Mouse (Mus musculus): Measurements from ENCODE around the gene Rarres2. TPM values are rescaled to one million over a fixed set of nuclear protein-coding genes. Genes with fewer than 3 reads are reported as not detected.

Gene Rarres2
- polyA plus RNA-seq, 1 experiment from 2014 or later: 69.7 TPM

DNA sequence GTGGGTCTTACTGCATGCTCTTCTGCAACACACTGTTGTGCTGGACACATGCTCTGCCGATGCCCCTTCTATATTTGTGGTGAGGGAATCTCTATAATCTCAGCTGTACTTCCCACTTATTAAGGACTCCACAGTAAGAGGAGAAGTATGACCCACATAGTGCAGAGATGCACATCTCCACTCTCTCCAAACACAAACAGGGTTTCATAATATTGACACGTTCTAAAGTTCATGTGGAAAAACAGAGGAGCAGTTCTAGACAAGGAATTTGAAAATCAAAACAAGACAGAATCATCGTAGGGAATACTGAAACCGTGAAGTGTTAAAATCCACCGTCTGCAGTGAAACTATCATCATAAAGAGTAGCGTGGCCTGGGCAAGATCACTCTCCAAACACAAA is 19.3 kb upstream of the Rarres2 start:
- Histone ChIP-seq H3K4me2 (ENCODE audit: low read length) (no peak overlapping the region), H3K4me1 (replicated peaks; ENCODE audit: control insufficient read depth, insufficient read depth, low read length) (peaks cover 11% of the 10 kb centered on the region; the same call in 1 of the 2 replicates), H3K4me3 (ENCODE audit: low read depth, low read length) (no peak overlapping the region), H3K36me3 (ENCODE audit: control insufficient read depth, insufficient read depth, low read length) (peaks cover 14% of the 10 kb centered on the region), H3K9me3 (ENCODE audit: control insufficient read depth, low read length) (peaks cover 16% of the 10 kb centered on the region), H3K27ac (ENCODE audit: low read depth) (no peak overlapping the region), H3K27me3 (replicated peaks; ENCODE audit: control insufficient read depth, insufficient read depth, low read length) (no peaks in the 10 kb centered on the region), H3K9ac (ENCODE audit: low read length) (no peak overlapping the region)
- no peak for DNase-seq (ENCODE audit: low spot score)
- ATAC-seq (replicated peaks; ENCODE audit: low FRiP score, low TSS enrichment, low read depth): no peak
- 87% methylated on average over 6 of the region's 6 CpGs for WGBS

DNA sequence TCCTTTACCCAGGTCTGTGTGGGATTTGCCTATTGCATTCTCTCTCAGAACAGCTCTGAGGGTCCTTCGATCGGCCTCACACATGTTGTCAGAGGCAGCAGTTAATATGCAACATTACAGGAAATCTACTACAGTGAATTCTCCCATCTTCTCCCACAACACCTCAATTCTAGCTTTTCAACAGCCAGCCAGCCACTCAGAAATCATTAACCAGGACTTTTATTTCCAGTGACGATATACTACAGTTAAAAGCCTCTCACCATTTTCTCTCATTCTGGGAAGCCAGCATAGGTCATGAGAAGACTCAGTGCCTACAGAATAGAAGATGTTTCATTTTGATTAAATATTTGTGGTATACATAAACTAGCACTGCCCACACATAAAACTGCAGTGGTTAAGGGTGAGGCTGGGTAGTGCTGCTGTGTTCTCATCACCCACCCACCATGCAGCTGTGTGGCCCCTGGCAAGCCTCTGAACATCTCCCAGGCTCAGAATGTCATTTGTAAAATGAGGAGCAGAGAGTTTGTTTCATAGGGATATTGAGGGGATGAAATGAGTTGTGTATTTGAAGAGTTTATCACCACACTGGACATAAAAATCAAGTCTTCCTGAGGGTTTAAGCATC is 18.7 kb upstream of the Rarres2 start:
- ATAC-seq (replicated peaks; ENCODE audit: low FRiP score, low TSS enrichment, low read depth): no peak
- no peak for DNase-seq (ENCODE audit: low spot score)
- 85% methylated on average over 3 of the region's 3 CpGs for WGBS
- Histone ChIP-seq H3K4me2 (ENCODE audit: low read length) (no peak overlapping the region), H3K4me3 (ENCODE audit: low read depth, low read length) (no peak overlapping the region), H3K27ac (ENCODE audit: low read depth) (no peak overlapping the region), H3K9ac (ENCODE audit: low read length) (no peak overlapping the region), H3K36me3 (ENCODE audit: control insufficient read depth, insufficient read depth, low read length) (peaks cover 9% of the 10 kb centered on the region), H3K4me1 (replicated peaks; ENCODE audit: control insufficient read depth, insufficient read depth, low read length) (peaks cover 11% of the 10 kb centered on the region; the same call in 1 of the 2 replicates), H3K27me3 (replicated peaks; ENCODE audit: control insufficient read depth, insufficient read depth, low read length) (no peaks in the 10 kb centered on the region), H3K9me3 (ENCODE audit: control insufficient read depth, low read length) (peaks cover 11% of the 10 kb centered on the region)

DNA sequence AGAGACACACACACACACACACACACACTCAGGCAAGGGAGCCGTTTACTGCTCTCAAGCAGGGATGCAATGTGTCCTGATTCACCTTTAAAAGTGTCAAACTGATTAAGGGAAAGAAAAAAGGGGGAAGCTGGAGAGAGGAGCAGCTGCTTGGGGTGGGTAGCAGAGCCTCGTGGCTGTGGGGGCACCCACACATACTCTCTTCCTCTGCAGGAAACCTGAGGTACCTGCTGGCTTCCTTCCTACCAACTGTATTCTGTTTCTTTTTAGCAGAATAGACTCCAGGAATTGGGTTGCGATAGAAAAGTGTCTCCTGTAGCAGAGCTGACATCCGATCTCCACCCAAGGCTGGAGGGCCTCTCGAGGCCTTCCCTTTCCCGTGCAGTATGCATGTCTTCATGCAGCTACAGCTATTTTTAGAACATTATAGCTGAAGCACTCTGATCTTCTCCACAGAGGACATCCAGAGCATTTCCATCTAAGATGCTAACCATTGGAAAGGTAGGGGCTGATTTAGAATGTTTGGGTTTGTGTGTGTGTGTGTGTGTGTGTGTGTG is 16.7 kb upstream of the Rarres2 start, which contains the start of gene Gm45021:
Gm45021 (plus strand) TSS at position 417 of the 557 bp plus-strand sequence.
- DNase-seq (ENCODE audit: low spot score) (no peak), ATAC-seq (replicated peaks; ENCODE audit: low FRiP score, low TSS enrichment, low read depth) (no peak)
- H3K9me3 ChIP-seq (ENCODE audit: control insufficient read depth, low read length): no peaks in the 10 kb centered on the region
- no peak within 1 kb of the TSS for H3K4me3 ChIP-seq (ENCODE audit: low read depth, low read length)
- H3K36me3 ChIP-seq (ENCODE audit: control insufficient read depth, insufficient read depth, low read length): no peaks in the 10 kb centered on the region
- no peak within 1 kb of the TSS for H3K4me2 ChIP-seq (ENCODE audit: low read length)
- 42% methylated on average over 6 of the region's 6 CpGs for WGBS
- H3K9ac ChIP-seq (ENCODE audit: low read length): no peak within 1 kb of the TSS
- H3K27me3 ChIP-seq (replicated peaks; ENCODE audit: control insufficient read depth, insufficient read depth, low read length): no peaks in the 10 kb centered on the region
- H3K27ac ChIP-seq (ENCODE audit: low read depth): no peak within 1 kb of the TSS
- 0 out of 2 replicates have a peak, but pooled peaks cover 4% of the 10 kb centered on the region for H3K4me1 ChIP-seq (replicated peaks; ENCODE audit: control insufficient read depth, insufficient read depth, low read length)

DNA sequence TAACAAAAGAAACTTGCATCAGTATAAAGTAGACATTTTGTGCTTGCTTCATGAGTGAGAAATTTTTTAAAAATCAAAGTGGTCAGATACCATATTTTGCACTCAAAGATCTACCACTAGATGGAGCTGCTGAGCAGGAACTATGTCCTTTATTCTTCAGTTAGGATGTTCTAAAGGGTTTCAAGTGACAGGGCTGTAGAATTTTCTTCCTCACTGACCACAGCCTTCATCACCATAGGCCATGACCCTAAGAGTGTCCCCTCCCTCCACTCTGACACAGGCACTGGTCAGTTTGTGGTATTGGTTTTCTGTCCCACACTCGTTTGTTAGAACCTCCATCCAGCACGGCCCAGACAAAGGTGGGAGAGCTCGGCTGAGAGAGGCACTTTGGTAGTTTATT is 9.4 kb upstream of the Rarres2 start:
- H3K9ac ChIP-seq (ENCODE audit: low read length): no peak overlapping the region
- WGBS: 84% methylated on average over 3 of the region's 3 CpGs
- ATAC-seq (replicated peaks; ENCODE audit: low FRiP score, low TSS enrichment, low read depth): 0 out of 2 replicates have a peak, but pooled peaks have one; percentile 47
- no peaks in the 10 kb centered on the region for H3K4me1 ChIP-seq (replicated peaks; ENCODE audit: control insufficient read depth, insufficient read depth, low read length)
- H3K4me2 ChIP-seq (ENCODE audit: low read length): no peak overlapping the region
- H3K36me3 ChIP-seq (ENCODE audit: control insufficient read depth, insufficient read depth, low read length): no peaks in the 10 kb centered on the region
- no peaks in the 10 kb centered on the region for H3K9me3 ChIP-seq (ENCODE audit: control insufficient read depth, low read length)
- no peaks in the 10 kb centered on the region for H3K27me3 ChIP-seq (replicated peaks; ENCODE audit: control insufficient read depth, insufficient read depth, low read length)
- no peak overlapping the region for H3K27ac ChIP-seq (ENCODE audit: low read depth)
- H3K4me3 ChIP-seq (ENCODE audit: low read depth, low read length): no peak overlapping the region
- DNase-seq (ENCODE audit: low spot score): peak; percentile 67

DNA sequence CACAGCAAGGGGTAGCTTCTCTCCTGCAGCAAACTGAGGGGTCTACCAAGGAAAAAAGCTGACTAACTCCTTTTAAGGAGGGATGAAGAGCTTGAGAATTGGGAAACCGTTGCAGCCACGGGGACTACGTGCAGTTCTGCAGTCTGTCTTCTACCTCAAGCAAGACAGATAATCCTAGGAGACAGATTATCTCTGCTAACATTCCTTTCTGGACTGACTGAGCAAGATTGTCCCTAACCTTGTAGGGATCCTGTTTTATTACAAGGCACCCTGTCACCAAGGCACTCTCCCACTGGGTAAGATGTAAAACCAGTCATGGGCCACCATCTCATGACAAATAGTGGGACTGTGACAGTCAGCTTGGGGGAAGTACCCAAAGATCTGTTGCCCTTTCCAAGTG is 8.7 kb upstream of the Rarres2 start:
- ATAC-seq (replicated peaks; ENCODE audit: low FRiP score, low TSS enrichment, low read depth): no peak
- Histone ChIP-seq H3K4me1 (replicated peaks; ENCODE audit: control insufficient read depth, insufficient read depth, low read length) (no peaks in the 10 kb centered on the region), H3K36me3 (ENCODE audit: control insufficient read depth, insufficient read depth, low read length) (no peaks in the 10 kb centered on the region), H3K27ac (ENCODE audit: low read depth) (no peak overlapping the region), H3K9me3 (ENCODE audit: control insufficient read depth, low read length) (no peaks in the 10 kb centered on the region), H3K4me2 (ENCODE audit: low read length) (no peak overlapping the region), H3K27me3 (replicated peaks; ENCODE audit: control insufficient read depth, insufficient read depth, low read length) (no peaks in the 10 kb centered on the region), H3K9ac (ENCODE audit: low read length) (no peak overlapping the region), H3K4me3 (ENCODE audit: low read depth, low read length) (no peak overlapping the region)
- DNase-seq (ENCODE audit: low spot score): no peak
- WGBS: 46% methylated on average over 3 of the region's 3 CpGs

DNA sequence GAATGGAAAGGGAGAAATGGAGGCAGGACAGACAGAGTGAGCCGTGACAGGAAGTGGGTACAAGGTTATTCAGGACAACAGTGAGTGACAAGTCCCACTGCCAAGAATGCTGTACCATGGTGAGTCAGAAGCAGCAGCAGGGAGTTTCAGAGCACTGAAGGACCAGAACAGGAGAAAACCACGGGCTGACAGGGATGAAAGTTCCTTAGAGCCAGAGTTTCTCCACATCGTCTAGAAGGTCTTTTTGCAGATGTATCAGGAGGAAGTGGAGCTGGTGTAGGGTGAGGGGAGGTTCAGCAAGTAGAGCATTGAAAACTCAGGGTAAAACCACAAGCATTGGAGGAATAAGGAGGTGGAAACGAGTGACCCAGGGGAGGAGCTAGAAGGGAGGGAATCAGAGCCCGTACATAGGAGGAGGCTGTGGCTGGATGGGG is 6.6 kb upstream of the Rarres2 start:
- H3K27ac ChIP-seq (ENCODE audit: low read depth): peak overlapping the region; percentile 24; the same call in 1 of the 2 replicates
- H3K9ac ChIP-seq (ENCODE audit: low read length): no peak overlapping the region
- H3K4me1 ChIP-seq (replicated peaks; ENCODE audit: control insufficient read depth, insufficient read depth, low read length): no peaks in the 10 kb centered on the region
- no peaks in the 10 kb centered on the region for H3K36me3 ChIP-seq (ENCODE audit: control insufficient read depth, insufficient read depth, low read length)
- DNase-seq (ENCODE audit: low spot score): no peak
- no peaks in the 10 kb centered on the region for H3K9me3 ChIP-seq (ENCODE audit: control insufficient read depth, low read length)
- WGBS: 27% methylated on average over 5 of the region's 5 CpGs
- ATAC-seq (replicated peaks; ENCODE audit: low FRiP score, low TSS enrichment, low read depth): no peak
- no peak overlapping the region for H3K4me3 ChIP-seq (ENCODE audit: low read depth, low read length)
- no peaks in the 10 kb centered on the region for H3K27me3 ChIP-seq (replicated peaks; ENCODE audit: control insufficient read depth, insufficient read depth, low read length)
- H3K4me2 ChIP-seq (ENCODE audit: low read length): no peak overlapping the region; the same call in 1 of the 2 replicates

DNA sequence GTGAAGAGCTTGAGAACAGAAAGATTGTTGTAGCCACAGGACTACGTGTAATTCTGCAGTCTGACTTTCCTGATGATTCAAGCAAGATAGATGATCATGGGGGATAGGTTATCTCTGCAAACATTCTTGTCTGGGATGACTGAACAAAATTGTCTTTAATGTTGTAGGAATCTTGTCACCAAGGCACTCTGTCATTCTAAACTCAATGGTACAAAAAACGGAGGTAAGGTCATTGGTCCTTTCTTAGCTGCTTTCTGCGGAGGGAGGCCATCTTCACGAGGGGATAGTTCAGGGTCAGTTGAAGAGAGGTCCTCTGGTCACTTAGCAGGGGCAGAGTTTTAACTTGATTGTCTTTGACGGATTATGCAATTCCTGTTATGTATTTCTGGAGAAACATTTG is 6.1 kb upstream of the Rarres2 start:
- no peaks in the 10 kb centered on the region for H3K27me3 ChIP-seq (replicated peaks; ENCODE audit: control insufficient read depth, insufficient read depth, low read length)
- no peak overlapping the region for H3K4me3 ChIP-seq (ENCODE audit: low read depth, low read length)
- no peaks in the 10 kb centered on the region for H3K9me3 ChIP-seq (ENCODE audit: control insufficient read depth, low read length)
- ATAC-seq (replicated peaks; ENCODE audit: low FRiP score, low TSS enrichment, low read depth) (no peak), DNase-seq (ENCODE audit: low spot score) (no peak)
- no peak overlapping the region; the same call in 1 of the 2 replicates for H3K4me2 ChIP-seq (ENCODE audit: low read length)
- no peaks in the 10 kb centered on the region for H3K36me3 ChIP-seq (ENCODE audit: control insufficient read depth, insufficient read depth, low read length)
- H3K4me1 ChIP-seq (replicated peaks; ENCODE audit: control insufficient read depth, insufficient read depth, low read length): peaks cover 3% of the 10 kb centered on the region; the same call in 1 of the 2 replicates
- no peak overlapping the region for H3K9ac ChIP-seq (ENCODE audit: low read length)
- H3K27ac ChIP-seq (ENCODE audit: low read depth): peak overlapping the region; percentile 24; the same call in 1 of the 2 replicates
- 41% methylated on average over 5 of the region's 5 CpGs for WGBS

DNA sequence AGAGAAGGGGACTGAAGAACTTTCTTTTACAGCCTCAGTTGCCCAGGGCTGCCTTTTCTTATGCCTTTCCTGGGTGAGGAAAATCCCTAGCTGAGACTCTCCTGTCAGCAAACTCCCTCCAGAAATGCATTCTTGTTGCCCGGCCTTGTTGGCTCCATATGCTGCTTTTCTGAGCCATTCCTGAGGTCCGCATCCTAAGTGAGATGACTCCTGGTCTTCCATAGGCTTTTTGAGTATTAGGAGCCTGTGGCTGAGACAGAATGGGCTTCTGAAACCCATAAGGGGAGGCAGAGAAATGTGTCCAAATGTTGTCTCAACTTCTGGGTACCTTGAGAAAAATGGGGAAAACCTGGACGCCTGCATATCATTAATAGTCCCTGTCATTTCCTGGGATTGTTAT is 1.4 kb upstream of the Rarres2 start:
- Histone ChIP-seq H3K36me3 (ENCODE audit: control insufficient read depth, insufficient read depth, low read length) (no peaks in the 10 kb centered on the region), H3K27ac (ENCODE audit: low read depth) (peak overlapping the region; percentile 33; the same call in 1 of the 2 replicates)
- 68% methylated on average over 3 of the region's 3 CpGs for WGBS

More for the DNA sequence above, 1.4 kb upstream of the Rarres2 start:
- Histone ChIP-seq H3K4me2 (ENCODE audit: low read length) (no peak overlapping the region), H3K9me3 (ENCODE audit: control insufficient read depth, low read length) (no peaks in the 10 kb centered on the region; the same call in 1 of the 2 replicates), H3K4me3 (ENCODE audit: low read depth, low read length) (no peak overlapping the region), H3K9ac (ENCODE audit: low read length) (no peak overlapping the region), H3K27me3 (replicated peaks; ENCODE audit: control insufficient read depth, insufficient read depth, low read length) (no peaks in the 10 kb centered on the region), H3K4me1 (replicated peaks; ENCODE audit: control insufficient read depth, insufficient read depth, low read length) (peaks cover 28% of the 10 kb centered on the region)
- DNase-seq (ENCODE audit: low spot score): no peak
- no peak for ATAC-seq (replicated peaks; ENCODE audit: low FRiP score, low TSS enrichment, low read depth)
